Mouse (Mus musculus): Measurements from ENCODE around the gene 1110002E22Rik. TPM values are rescaled to one million over a fixed set of nuclear protein-coding genes. Genes with fewer than 3 reads are reported as not detected.

The 1110002E22Rik gene
- polyA plus RNA-seq, 1 experiment from 2014 or later = 16.0 TPM

DNA sequence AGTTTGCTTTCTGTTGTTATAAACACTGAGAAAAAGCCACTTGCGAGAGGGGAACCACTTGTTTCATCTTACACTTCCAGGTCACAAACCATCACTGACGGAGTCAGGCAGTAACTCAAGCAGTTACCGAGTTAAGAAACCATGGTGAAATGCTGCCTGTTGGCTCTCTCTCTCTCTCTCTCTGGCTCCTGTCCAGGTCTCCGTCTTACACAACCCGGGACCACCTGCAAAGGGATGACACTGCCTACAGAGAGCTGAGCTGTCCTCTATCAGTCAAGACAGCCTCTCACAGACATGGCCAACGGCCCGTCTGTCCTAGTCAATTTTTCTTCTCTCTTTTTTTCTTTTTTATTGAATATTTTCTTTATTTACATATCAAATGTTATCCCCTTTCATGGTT lies 21.5 kb upstream of the 1110002E22Rik start:
- ATAC-seq (replicated peaks; ENCODE audit: insufficient number of reproducible peaks, insufficient read depth, low FRiP score, low read depth) = no peak
- Histone ChIP-seq H3K27ac (no peak overlapping the region), H3K4me3 (no peak overlapping the region), H3K36me3 (no peaks in the 10 kb centered on the region), H3K9me3 (replicated peaks) (no peaks in the 10 kb centered on the region), H3K9ac (no peak overlapping the region), H3K27me3 (no peaks in the 10 kb centered on the region), H3K4me2 (no peak overlapping the region), H3K4me1 (replicated peaks) (peaks cover 18% of the 10 kb centered on the region)
- WGBS = 64% methylated on average over 7 of the region's 7 CpGs

GRCm38 (mm10) chr3:138049555-138049954 lies 15.3 kb upstream of the 1110002E22Rik start:
- Histone ChIP-seq H3K27ac (no peak overlapping the region), H3K9ac (no peak overlapping the region), H3K27me3 (no peaks in the 10 kb centered on the region), H3K36me3 (no peaks in the 10 kb centered on the region), H3K9me3 (replicated peaks) (no peaks in the 10 kb centered on the region), H3K4me2 (no peak overlapping the region), H3K4me3 (no peak overlapping the region), H3K4me1 (replicated peaks) (peaks cover 25% of the 10 kb centered on the region)
- no peak for ATAC-seq (replicated peaks; ENCODE audit: insufficient number of reproducible peaks, insufficient read depth, low FRiP score, low read depth)
- WGBS = 87% methylated on average over 6 of the region's 6 CpGs

DNA sequence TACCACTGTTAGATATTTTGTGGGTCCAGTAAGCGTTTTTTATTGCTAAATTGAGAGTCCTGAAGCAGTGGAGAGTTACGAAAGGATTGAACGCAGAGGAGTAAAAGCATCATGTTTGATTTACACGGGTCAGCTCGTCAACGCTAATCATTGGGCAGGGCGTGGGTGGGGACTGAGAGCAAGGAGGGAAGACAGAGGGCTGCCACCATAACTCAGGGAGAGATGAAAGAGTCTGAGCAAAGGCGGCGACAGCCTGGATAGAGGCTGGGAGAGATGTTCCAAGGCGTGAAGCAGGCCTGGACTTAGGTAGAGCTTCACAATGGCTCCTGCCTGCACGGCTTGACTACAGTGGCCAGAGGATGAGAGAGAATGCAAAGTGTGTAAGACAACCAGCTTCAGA lies 14.1 kb upstream of the 1110002E22Rik start:
- H3K36me3 ChIP-seq = no peaks in the 10 kb centered on the region
- WGBS = 60% methylated on average over 11 of the region's 11 CpGs
- no peak overlapping the region for H3K4me3 ChIP-seq
- H3K4me1 ChIP-seq (replicated peaks) = peaks cover 28% of the 10 kb centered on the region
- H3K9ac ChIP-seq = no peak overlapping the region
- ATAC-seq (replicated peaks; ENCODE audit: insufficient number of reproducible peaks, insufficient read depth, low FRiP score, low read depth) = no peak
- H3K27ac ChIP-seq = no peak overlapping the region
- no peak overlapping the region for H3K4me2 ChIP-seq
- H3K27me3 ChIP-seq = no peaks in the 10 kb centered on the region
- no peaks in the 10 kb centered on the region for H3K9me3 ChIP-seq (replicated peaks)

DNA sequence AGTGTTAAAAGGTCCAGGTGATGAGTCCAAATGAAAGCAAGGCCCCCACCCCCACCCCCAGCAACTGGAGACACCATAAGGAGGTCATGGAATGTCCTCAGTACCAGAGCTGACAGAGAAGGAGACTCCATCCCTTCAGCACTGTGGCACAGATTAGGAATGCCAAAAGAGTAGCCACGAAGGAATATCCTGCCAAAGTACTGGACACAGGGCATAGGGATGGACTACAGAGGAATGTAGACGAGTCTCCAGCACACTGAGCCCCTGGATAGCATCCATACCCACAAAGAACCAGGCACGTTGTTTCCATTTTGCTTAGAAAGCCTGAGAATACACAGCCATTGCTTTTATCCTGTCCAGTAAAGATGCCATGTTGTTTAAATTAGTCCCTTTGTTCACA lies 13.4 kb upstream of the 1110002E22Rik start:
- Histone ChIP-seq H3K27ac (no peak overlapping the region), H3K9me3 (replicated peaks) (no peaks in the 10 kb centered on the region), H3K9ac (no peak overlapping the region), H3K36me3 (no peaks in the 10 kb centered on the region), H3K4me2 (no peak overlapping the region), H3K4me3 (no peak overlapping the region), H3K27me3 (no peaks in the 10 kb centered on the region), H3K4me1 (replicated peaks) (peaks cover 29% of the 10 kb centered on the region)
- WGBS = 66% methylated on average over 3 of the region's 3 CpGs
- no peak for ATAC-seq (replicated peaks; ENCODE audit: insufficient number of reproducible peaks, insufficient read depth, low FRiP score, low read depth)

GRCm38 (mm10) chr3:138053969-138054368 lies 10.9 kb upstream of the 1110002E22Rik start:
- Histone ChIP-seq H3K36me3 (no peaks in the 10 kb centered on the region), H3K27me3 (no peaks in the 10 kb centered on the region), H3K27ac (peak overlapping the region; percentile 96), H3K9ac (peak overlapping the region; percentile 16; the same call in 1 of the 2 replicates), H3K9me3 (replicated peaks) (no peaks in the 10 kb centered on the region), H3K4me2 (peak overlapping the region; percentile 51), H3K4me3 (peak overlapping the region; percentile 20; the same call in 1 of the 2 replicates), H3K4me1 (replicated peaks) (peaks cover 36% of the 10 kb centered on the region)
- ATAC-seq (replicated peaks; ENCODE audit: insufficient number of reproducible peaks, insufficient read depth, low FRiP score, low read depth) = peak; percentile 95
- 13% methylated on average over 4 of the region's 4 CpGs for WGBS

DNA sequence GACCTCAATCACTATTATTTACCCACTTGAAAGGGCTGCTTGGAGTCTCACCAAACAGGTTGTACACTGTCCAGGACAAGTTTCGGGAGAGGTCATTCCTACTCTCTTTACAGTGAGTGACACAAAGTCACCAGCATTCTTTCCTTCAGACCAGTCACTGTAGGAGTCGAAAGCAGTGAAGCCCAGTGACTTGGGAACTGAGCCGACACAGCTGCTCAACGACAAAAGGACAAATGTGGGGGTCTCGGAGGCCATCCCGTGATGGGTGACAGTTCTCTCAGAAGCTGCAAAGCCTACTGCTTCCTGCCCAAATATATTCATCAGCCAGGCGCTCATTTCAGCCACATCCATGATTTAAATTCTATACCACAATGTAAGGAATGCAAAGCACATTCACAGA lies 7.9 kb upstream of the 1110002E22Rik start:
- Histone ChIP-seq H3K9ac (no peak overlapping the region), H3K27ac (peak overlapping the region; percentile 42; the same call in 1 of the 2 replicates), H3K36me3 (no peaks in the 10 kb centered on the region), H3K4me1 (replicated peaks) (peaks cover 46% of the 10 kb centered on the region), H3K9me3 (replicated peaks) (no peaks in the 10 kb centered on the region), H3K4me3 (no peak overlapping the region), H3K4me2 (no peak overlapping the region), H3K27me3 (no peaks in the 10 kb centered on the region)
- 47% methylated on average over 7 of the region's 7 CpGs for WGBS
- no peak for ATAC-seq (replicated peaks; ENCODE audit: insufficient number of reproducible peaks, insufficient read depth, low FRiP score, low read depth)

- H3K4me3 ChIP-seq = no peak overlapping the region
- H3K9ac ChIP-seq = no peak overlapping the region
- 71% methylated on average over 4 of the region's 4 CpGs for WGBS
- no peak overlapping the region for H3K4me2 ChIP-seq
- no peaks in the 10 kb centered on the region for H3K27me3 ChIP-seq
- H3K27ac ChIP-seq = peak overlapping the region; percentile 42; the same call in 1 of the 2 replicates
- H3K9me3 ChIP-seq (replicated peaks) = no peaks in the 10 kb centered on the region
- H3K4me1 ChIP-seq (replicated peaks) = peaks cover 43% of the 10 kb centered on the region
- no peaks in the 10 kb centered on the region for H3K36me3 ChIP-seq
- no peak for ATAC-seq (replicated peaks; ENCODE audit: insufficient number of reproducible peaks, insufficient read depth, low FRiP score, low read depth)
Measured at GRCm38 (mm10) chr3:138058226-138058625, 6.6 kb upstream of the 1110002E22Rik start.

DNA sequence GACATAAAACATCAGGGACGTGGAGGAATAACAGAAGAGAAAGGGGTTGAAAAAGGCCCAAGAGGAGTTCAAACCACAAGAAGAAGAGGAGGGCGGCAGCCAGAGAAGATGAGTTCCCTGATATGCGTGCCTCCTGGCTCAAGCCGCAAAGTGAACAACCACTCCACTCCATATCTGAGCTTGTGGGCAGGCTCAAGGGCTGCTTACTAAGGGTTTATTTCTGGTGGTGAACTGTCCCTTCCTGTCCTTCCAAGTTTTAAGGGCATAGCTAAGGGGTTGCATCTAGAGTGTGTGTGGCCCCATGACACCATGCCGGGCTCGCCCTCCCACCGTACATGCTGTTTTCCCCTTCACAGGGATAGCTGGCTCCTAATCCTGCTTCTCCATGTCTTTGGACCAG lies 4.4 kb upstream of the 1110002E22Rik start:
- WGBS = 55% methylated on average over 7 of the region's 7 CpGs
- Histone ChIP-seq H3K4me3 (no peak overlapping the region), H3K9me3 (replicated peaks) (no peaks in the 10 kb centered on the region), H3K36me3 (no peaks in the 10 kb centered on the region), H3K9ac (no peak overlapping the region), H3K4me1 (replicated peaks) (peaks cover 46% of the 10 kb centered on the region), H3K27me3 (no peaks in the 10 kb centered on the region), H3K4me2 (no peak overlapping the region; the same call in 1 of the 2 replicates), H3K27ac (peak overlapping the region; percentile 61)
- ATAC-seq (replicated peaks; ENCODE audit: insufficient number of reproducible peaks, insufficient read depth, low FRiP score, low read depth) = peak; percentile 47; the same call in 1 of the 2 replicates

DNA sequence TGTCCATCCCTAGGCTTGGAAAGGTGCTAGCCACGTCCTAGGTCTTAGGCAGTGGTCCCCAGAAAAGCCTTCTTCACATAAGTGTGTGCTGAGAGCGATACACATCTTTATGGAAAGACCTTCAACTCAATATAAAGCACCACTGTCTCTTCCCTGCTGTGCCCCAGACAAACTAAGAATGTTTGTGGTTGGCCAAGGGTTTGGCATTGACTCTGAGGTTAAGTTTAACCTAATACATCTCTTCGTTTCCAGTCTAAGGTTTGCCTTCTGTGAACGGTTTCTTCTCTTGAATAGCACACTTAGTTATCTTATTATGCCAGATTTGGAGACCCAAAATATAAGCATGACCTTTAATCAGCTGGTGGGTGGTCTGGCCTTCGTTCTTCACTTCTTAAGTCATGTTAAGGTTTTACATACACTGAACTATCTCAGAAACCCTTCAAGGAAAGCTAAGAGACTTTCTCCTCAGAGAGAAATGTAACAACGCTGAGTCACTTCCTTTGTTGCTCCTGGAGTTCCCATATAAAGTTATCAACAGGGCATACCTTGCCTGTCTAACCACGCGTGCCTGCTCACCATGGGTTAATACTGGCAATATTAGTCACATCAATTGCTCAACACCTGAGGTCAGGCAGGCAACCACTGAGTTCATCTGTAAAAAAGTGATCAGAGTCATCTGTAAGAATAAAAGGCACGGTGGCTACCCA lies 3.5 kb upstream of the 1110002E22Rik start:
- Histone ChIP-seq H3K9ac (no peak overlapping the region), H3K4me1 (replicated peaks) (peaks cover 48% of the 10 kb centered on the region), H3K4me3 (no peak overlapping the region), H3K4me2 (no peak overlapping the region), H3K9me3 (replicated peaks) (no peaks in the 10 kb centered on the region), H3K27ac (no peak overlapping the region), H3K36me3 (no peaks in the 10 kb centered on the region), H3K27me3 (no peaks in the 10 kb centered on the region)
- ATAC-seq (replicated peaks; ENCODE audit: insufficient number of reproducible peaks, insufficient read depth, low FRiP score, low read depth) = no peak
- WGBS = 72% methylated on average over 9 of the region's 9 CpGs

GRCm38 (mm10) chr3:138062673-138063072 lies 2.2 kb upstream of the 1110002E22Rik start:
- H3K4me2 ChIP-seq = no peak overlapping the region
- H3K9me3 ChIP-seq (replicated peaks) = no peaks in the 10 kb centered on the region
- no peak overlapping the region for H3K9ac ChIP-seq
- H3K36me3 ChIP-seq = no peaks in the 10 kb centered on the region
- H3K4me3 ChIP-seq = no peak overlapping the region
- H3K4me1 ChIP-seq (replicated peaks) = peaks cover 39% of the 10 kb centered on the region
- H3K27me3 ChIP-seq = no peaks in the 10 kb centered on the region
- WGBS = 72% methylated on average over 4 of the region's 4 CpGs
- H3K27ac ChIP-seq = 0 out of 2 replicates have a peak overlapping the region, but pooled peaks have one; percentile 7
- ATAC-seq (replicated peaks; ENCODE audit: insufficient number of reproducible peaks, insufficient read depth, low FRiP score, low read depth) = no peak

DNA sequence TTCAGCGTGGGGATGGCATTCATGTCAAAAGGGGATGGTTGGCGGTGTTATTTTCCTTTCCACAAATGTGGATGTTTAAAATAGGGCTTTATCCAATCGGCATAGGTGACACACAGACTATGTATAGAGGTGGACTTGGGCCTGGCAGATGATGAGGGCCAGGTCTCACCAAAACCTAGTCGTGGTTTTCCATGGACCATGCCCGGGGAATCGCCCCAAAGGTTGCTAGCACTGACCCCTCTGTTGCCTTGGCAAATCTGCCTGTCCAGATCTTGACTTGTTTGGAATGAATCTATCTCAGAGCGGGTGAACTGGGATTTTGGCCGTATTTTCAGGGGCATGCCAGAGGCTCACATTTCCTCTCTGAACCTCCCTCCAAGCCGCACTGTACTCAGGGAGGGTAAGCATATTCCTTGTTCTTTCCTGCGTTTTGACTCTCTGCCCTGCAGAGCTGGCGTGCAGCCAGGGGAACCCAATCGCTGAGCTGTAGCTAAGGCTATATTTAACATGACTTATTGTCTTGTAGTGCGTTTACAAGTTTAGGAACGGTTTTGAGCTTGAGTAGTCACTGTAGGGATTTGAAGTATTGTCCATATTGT lies 1.0 kb upstream of the 1110002E22Rik start:
- Histone ChIP-seq H3K4me1 (replicated peaks) (peaks cover 37% of the 10 kb centered on the region), H3K27ac (peak overlapping the region; percentile 96), H3K4me2 (peak overlapping the region; percentile 76), H3K9me3 (replicated peaks) (no peaks in the 10 kb centered on the region), H3K4me3 (no peak overlapping the region), H3K36me3 (no peaks in the 10 kb centered on the region), H3K27me3 (no peaks in the 10 kb centered on the region), H3K9ac (peak overlapping the region; percentile 13; the same call in 1 of the 2 replicates)
- 29% methylated on average over 14 of the region's 14 CpGs for WGBS
- ATAC-seq (replicated peaks; ENCODE audit: insufficient number of reproducible peaks, insufficient read depth, low FRiP score, low read depth) = peak; percentile 60

Data from heart, embryonic 15.5 days (tissue).